Mouse (Mus musculus): ENCODE data around the gene Smok3c.
"Not testable (repeated sequence)": the region's sequence is repeated elsewhere in the genome, so short reads cannot be mapped to it uniquely, and the experiment has no call there.

Smok3c gene

GRCm38 (mm10) chr5:138107130-138107529, 54.1 kb downstream of the Smok3c start:
- no peak for DNase-seq

GRCm38 (mm10) chr5:138109847-138110396, 56.9 kb downstream of the Smok3c start:
- not testable (repeated sequence) for DNase-seq

All from thymus, postnatal 4 days (tissue).